Mouse (Mus musculus): Measurements from ENCODE around the gene Ska3.

Ska3 gene

DNA sequence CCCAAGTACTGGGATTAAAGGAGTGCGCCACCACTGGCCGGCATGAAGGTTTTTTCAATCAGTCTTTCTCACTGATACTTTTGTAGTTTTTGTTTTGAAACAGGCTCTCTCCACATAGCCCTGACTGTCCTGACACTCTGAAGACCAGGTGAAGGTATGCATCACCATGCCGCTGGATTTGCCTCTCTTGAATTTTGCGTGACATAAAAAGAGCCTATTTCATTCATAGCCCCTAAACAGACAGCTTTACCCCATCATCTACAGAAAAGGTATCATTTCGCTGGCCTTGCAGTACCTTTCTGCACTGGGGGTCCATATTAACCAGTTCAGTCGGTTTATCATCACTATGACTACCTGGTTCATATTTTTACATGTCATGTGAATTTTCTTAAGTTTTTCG is 28.4 kb downstream of the Ska3 start:
- ATAC-seq (ENCODE audit: low TSS enrichment), result peak; percentile 41

DNA sequence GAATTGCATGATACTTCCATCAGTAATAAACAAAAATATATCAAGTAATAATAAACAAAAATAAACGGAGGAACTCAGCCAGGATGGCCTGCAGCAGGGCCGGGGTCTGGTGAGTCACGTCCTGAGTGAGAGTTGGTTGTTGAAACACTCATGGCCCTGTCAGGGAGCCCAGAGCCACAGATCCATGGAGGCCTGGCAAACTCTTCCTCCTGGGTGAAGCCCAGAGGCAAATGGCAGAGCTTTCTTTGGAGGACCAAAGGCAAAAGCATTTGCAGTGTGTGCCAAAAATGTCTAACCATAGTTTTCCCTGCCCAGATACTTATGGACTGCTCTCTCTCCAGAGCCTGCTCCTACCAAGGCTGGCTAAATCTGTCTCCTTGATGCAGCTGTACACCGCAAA is 34.8 kb downstream of the Ska3 start:
- ATAC-seq (ENCODE audit: low TSS enrichment), result no peak

DNA sequence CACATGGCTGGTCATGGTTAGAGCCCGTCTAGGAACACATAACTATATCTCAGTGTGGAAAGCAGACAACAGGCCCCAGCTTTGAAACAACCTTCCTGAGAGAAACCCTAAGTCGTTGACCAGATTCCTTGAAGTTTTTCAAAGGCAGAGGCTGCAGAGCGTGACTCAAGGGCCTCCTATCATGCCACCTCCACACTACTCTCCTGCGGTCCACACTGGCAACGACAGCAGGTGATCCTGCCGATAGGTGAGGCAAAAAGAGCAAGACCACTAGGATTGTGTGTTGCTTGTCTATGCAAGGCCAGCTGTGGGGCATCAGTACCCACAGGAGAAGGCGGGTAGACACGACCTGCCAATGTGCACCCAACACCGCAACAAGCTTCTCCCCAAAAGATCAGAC is 36.2 kb downstream of the Ska3 start:
- ATAC-seq (ENCODE audit: low TSS enrichment), result no peak

DNA sequence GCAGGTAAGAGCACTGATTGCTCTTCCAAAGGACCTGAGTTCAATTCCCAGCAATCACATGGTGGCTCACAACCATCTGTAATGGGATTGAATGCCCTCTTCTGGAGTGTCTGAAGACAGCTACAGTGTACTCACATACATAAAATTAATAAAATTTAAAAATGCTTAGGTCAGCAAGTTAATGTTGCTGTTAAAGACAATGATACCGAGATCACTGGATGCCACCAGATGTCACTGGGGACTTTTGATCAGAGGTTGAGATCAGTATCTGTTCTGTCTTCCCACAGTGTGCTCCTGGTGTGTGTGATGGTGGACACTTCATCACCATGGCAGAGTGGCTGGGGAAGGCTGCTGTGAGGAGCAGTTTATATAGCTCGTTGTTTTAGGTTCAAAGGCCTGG is 36.7 kb downstream of the Ska3 start:
- ATAC-seq (ENCODE audit: low TSS enrichment), result no peak

DNA sequence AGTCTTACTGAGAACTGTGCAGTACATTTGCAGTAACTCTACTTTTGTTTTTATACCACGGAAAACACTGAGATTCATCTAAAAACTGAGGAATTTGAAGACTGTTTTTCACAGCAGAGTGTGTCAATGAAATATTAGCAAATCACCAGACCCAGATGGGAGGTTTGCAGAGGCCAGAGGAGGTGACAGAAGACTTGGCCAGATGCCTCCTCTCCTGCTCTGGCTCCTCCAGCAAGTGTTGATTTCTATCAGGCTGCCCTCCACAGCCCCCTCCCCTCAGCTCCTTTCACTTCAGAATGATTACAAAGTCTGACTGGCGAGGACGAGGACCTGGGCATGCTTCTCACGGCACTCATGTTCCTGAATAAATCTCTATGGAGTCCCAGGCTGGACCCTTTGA is 38.6 kb downstream of the Ska3 start:
- no peak for ATAC-seq (ENCODE audit: low TSS enrichment)

DNA sequence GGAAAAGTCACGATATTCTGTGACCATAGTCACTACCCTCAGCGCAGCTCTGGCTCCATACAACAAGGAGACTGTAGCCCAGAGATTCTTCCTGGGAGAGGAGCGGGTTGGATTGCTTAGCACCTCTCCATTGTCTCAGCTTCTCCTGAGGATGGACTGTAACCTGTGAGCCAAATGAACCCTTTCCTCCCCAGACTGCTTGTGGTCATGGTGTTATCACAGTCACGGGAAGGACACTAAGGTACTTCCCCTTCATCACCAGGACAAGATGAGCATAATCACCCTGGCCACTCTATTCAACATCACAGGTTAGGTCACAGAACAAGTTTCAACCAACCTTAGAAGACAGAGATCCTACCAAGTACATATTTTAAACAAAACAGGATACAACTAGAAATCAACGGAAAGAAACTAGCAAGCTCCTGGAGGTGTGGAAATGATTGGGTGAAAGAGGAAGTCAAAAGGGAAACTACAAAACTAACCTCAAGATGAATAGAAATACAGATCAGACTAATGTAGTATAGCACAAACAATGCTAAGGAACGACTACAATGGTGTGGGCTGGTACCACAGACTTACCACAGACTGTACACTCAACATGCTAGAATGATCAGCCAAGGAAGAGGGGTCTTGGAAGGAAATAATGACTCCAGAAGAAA is 53.7 kb downstream of the Ska3 start:
- ATAC-seq (ENCODE audit: low TSS enrichment), result no peak

DNA sequence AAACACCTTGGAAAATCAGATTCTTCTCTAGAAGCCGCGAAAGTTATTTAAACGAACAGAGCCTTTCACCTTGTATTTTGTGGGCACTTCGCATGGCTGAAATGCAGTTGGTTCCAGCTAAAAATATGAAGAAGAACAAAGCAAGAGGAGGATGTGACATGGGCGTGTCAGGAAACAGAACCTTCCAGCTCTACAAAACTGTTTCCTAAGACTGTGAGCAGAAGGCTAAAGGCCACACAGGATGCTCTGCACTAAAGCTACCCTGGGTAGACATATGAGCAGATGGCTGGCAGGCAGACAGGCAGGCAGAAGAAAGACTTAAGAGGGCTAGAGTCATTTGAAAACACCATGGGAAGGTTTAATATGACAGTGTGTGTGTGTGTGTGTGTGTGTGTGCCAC is 56.9 kb downstream of the Ska3 start:
- ATAC-seq (ENCODE audit: low TSS enrichment), result no peak

DNA sequence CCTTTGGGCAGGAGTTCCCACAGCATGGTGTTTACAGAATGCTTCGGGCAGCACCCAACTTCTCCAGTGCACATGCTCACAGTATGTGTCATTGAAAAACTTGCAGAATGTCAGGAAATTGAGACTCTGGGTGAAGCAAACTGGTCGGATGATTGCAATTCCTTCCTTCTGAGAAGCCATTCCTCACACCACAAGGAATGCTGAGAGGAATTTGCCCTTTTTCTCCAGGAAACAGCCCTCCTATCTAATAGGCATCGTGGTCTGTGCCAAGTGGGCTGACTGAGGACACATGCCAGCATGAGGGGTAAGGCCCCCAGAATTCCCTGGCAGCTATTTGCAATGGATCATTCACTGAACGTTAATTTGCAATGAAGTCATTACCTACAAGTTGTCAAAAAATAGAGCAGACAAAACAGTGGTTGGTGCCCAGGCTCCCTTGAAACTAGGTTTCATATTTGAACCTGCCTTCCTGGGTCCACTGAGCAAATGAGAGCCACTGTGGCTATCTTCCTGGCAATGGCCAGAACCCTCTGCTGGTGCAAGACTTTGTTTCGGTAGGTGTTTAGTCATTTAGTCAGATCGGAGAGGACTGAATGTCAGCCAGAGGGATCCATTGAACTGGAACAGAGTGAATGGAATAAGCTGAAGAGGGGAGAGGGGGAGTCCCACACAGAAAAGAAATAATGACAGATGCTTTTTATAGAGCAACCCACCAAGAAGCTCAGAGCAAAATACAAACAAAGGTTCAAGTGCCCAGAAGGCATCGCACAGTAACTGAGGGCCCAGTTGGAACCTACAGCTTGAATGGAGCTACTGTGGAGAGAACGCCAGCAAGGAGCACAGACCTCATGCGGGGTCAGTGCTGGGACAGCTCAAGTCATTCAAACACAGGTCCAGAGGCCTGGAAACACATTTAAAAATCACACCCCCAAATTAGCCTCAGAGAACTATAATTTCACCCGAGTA is 65.3 kb downstream of the Ska3 start:
- no peak for ATAC-seq (ENCODE audit: low TSS enrichment)

DNA sequence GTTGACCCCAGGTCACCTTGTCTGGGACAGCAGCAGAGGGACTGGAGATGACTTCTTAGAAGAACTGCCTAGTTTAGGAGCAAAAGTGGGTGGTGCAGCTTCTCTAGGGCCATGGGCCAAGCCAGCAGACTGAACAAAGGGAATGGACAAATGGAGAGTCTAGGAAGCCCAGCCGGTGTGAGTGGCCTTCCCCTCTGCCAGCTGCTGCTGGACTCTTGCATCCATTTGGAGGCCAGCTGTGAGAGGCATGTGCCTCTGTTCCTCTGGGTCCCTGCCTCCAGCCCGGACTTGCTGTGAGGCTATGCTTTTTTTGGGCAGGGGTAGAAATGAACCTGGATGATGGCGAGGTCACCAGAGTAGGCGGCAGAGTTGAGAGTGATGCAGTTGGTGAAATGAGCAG is 67.7 kb downstream of the Ska3 start, which contains the start of gene Lats2:
Gene Lats2, minus strand, starts transcription at position 152 of the 400 bp plus-strand sequence.
- ATAC-seq (ENCODE audit: low TSS enrichment), result no peak
